Mouse (Mus musculus): ENCODE results near the gene Ptpdc1. TPM values are rescaled to one million over a fixed set of nuclear protein-coding genes. Genes with fewer than 3 reads are reported as not detected.

Ptpdc1 gene
- polyA plus RNA-seq, 1 experiment, result 23.1 TPM

- Histone ChIP-seq H3K27ac (ENCODE audit: insufficient read depth, low read length) (no peak overlapping the region), H3K4me3 (replicated peaks; ENCODE audit: insufficient read depth, low read depth, low read length) (no peak overlapping the region), H3K27me3 (ENCODE audit: control insufficient read depth, insufficient read depth, low read length) (no peaks in the 10 kb centered on the region), H3K4me1 (ENCODE audit: control insufficient read depth, insufficient read depth, low read length) (peaks cover 3% of the 10 kb centered on the region; the same call in 1 of the 2 replicates)
- no peak for DNase-seq
- WGBS, result 81% methylated on average over 5 of the region's 5 CpGs
- TF ChIP-seq CTCF (IDR thresholded peaks at IDR 0.05; ENCODE audit: borderline replicate concordance, insufficient read depth, low read depth, low read length), result no peak
- no peak for TF ChIP-seq POLR2A (IDR thresholded peaks at IDR 0.05; ENCODE audit: borderline replicate concordance, insufficient read depth, low read length)
These were observed 55.8 kb downstream of the Ptpdc1 start for GRCm38 (mm10) chr13:48569576-48570132.

- Histone ChIP-seq H3K27ac (ENCODE audit: insufficient read depth, low read length) (no peak overlapping the region), H3K4me3 (replicated peaks; ENCODE audit: insufficient read depth, low read depth, low read length) (no peak overlapping the region), H3K4me1 (ENCODE audit: control insufficient read depth, insufficient read depth, low read length) (peaks cover 3% of the 10 kb centered on the region; the same call in 1 of the 2 replicates), H3K27me3 (ENCODE audit: control insufficient read depth, insufficient read depth, low read length) (no peaks in the 10 kb centered on the region)
- no peak for DNase-seq
- TF ChIP-seq POLR2A (IDR thresholded peaks at IDR 0.05; ENCODE audit: borderline replicate concordance, insufficient read depth, low read length) (no peak), CTCF (IDR thresholded peaks at IDR 0.05; ENCODE audit: borderline replicate concordance, insufficient read depth, low read depth, low read length) (no peak)
- 88% methylated on average over 3 of the region's 3 CpGs for WGBS
These were observed 57.8 kb downstream of the Ptpdc1 start for GRCm38 (mm10) chr13:48567646-48568045.

GRCm38 (mm10) chr13:48566116-48566935 is 59.1 kb downstream of the Ptpdc1 start:
- peak; percentile 89 to 90 for DNase-seq
- 6% methylated on average over 13 of the region's 13 CpGs for WGBS
- TF ChIP-seq POLR2A (IDR thresholded peaks at IDR 0.05; ENCODE audit: borderline replicate concordance, insufficient read depth, low read length) (no peak), CTCF (IDR thresholded peaks at IDR 0.05; ENCODE audit: borderline replicate concordance, insufficient read depth, low read depth, low read length) (no peak)
- H3K27me3 ChIP-seq (ENCODE audit: control insufficient read depth, insufficient read depth, low read length), result no peaks in the 10 kb centered on the region
- H3K4me3 ChIP-seq (replicated peaks; ENCODE audit: insufficient read depth, low read depth, low read length), result no peak overlapping the region
- H3K27ac ChIP-seq (ENCODE audit: insufficient read depth, low read length), result peak overlapping the region; percentile 89
- peaks cover 7% of the 10 kb centered on the region for H3K4me1 ChIP-seq (ENCODE audit: control insufficient read depth, insufficient read depth, low read length)

- Histone ChIP-seq H3K4me1 (ENCODE audit: control insufficient read depth, insufficient read depth, low read length) (peaks cover 7% of the 10 kb centered on the region), H3K27me3 (ENCODE audit: control insufficient read depth, insufficient read depth, low read length) (no peaks in the 10 kb centered on the region), H3K4me3 (replicated peaks; ENCODE audit: insufficient read depth, low read depth, low read length) (no peak overlapping the region), H3K27ac (ENCODE audit: insufficient read depth, low read length) (no peak overlapping the region)
- peak in 1 of 2 experiments; percentile 30 for DNase-seq
- TF ChIP-seq CTCF (IDR thresholded peaks at IDR 0.05; ENCODE audit: borderline replicate concordance, insufficient read depth, low read depth, low read length) (no peak), POLR2A (IDR thresholded peaks at IDR 0.05; ENCODE audit: borderline replicate concordance, insufficient read depth, low read length) (no peak)
- 68% methylated on average over 5 of the region's 5 CpGs for WGBS
These were observed 60.4 kb downstream of the Ptpdc1 start for GRCm38 (mm10) chr13:48564881-48565600.

- TF ChIP-seq CTCF (IDR thresholded peaks at IDR 0.05; ENCODE audit: borderline replicate concordance, insufficient read depth, low read depth, low read length) (no peak), POLR2A (IDR thresholded peaks at IDR 0.05; ENCODE audit: borderline replicate concordance, insufficient read depth, low read length) (no peak)
- no peak for DNase-seq
These were observed 63.1 kb downstream of the Ptpdc1 start for GRCm38 (mm10) chr13:48562336-48562735.

GRCm38 (mm10) chr13:48561481-48561880 is 64.0 kb downstream of the Ptpdc1 start:
- no peaks in the 10 kb centered on the region for H3K27me3 ChIP-seq (ENCODE audit: control insufficient read depth, insufficient read depth, low read length)
- no peak for DNase-seq
- peaks cover 7% of the 10 kb centered on the region for H3K4me1 ChIP-seq (ENCODE audit: control insufficient read depth, insufficient read depth, low read length)
- H3K4me3 ChIP-seq (replicated peaks; ENCODE audit: insufficient read depth, low read depth, low read length), result no peak overlapping the region
- no peak overlapping the region for H3K27ac ChIP-seq (ENCODE audit: insufficient read depth, low read length)
- TF ChIP-seq POLR2A (IDR thresholded peaks at IDR 0.05; ENCODE audit: borderline replicate concordance, insufficient read depth, low read length), result no peak
- no peak for TF ChIP-seq CTCF (IDR thresholded peaks at IDR 0.05; ENCODE audit: borderline replicate concordance, insufficient read depth, low read depth, low read length)
- WGBS, result 95% methylated on average over 2 of the region's 2 CpGs

More at GRCm38 (mm10) chr13:48562336-48562735, 63.1 kb downstream of the Ptpdc1 start:
- WGBS, result 27% methylated on average over 5 of the region's 5 CpGs
- H3K4me1 ChIP-seq (ENCODE audit: control insufficient read depth, insufficient read depth, low read length), result peaks cover 7% of the 10 kb centered on the region
- H3K4me3 ChIP-seq (replicated peaks; ENCODE audit: insufficient read depth, low read depth, low read length), result no peak overlapping the region
- no peak overlapping the region for H3K27ac ChIP-seq (ENCODE audit: insufficient read depth, low read length)
- H3K27me3 ChIP-seq (ENCODE audit: control insufficient read depth, insufficient read depth, low read length), result no peaks in the 10 kb centered on the region

- TF ChIP-seq CTCF (IDR thresholded peaks at IDR 0.05; ENCODE audit: borderline replicate concordance, insufficient read depth, low read depth, low read length) (no peak), POLR2A (IDR thresholded peaks at IDR 0.05; ENCODE audit: borderline replicate concordance, insufficient read depth, low read length) (no peak)
- H3K4me1 ChIP-seq (ENCODE audit: control insufficient read depth, insufficient read depth, low read length), result peaks cover 14% of the 10 kb centered on the region
- 88% methylated on average over 1 of the region's 1 CpGs for WGBS
- no peaks in the 10 kb centered on the region for H3K27me3 ChIP-seq (ENCODE audit: control insufficient read depth, insufficient read depth, low read length)
- no peak overlapping the region for H3K4me3 ChIP-seq (replicated peaks; ENCODE audit: insufficient read depth, low read depth, low read length)
- no peak for DNase-seq
- no peak overlapping the region for H3K27ac ChIP-seq (ENCODE audit: insufficient read depth, low read length)
These were observed 69.5 kb downstream of the Ptpdc1 start for GRCm38 (mm10) chr13:48555976-48556375.

Data from cerebellum, adult 2 months (tissue).